Mouse (Mus musculus) ovary, adult 18-20 months (tissue): ENCODE measurements at regions not wholly inside any gene's neighbourhood (a gene's known extent, or its start where the extent isn't known, plus 50 kb on each side); places are given as distances from the start of the nearest gene placed in this dataset.

ENCODE experiments used
- DNase-seq: peaks from one replicate; pipeline ENCODE4 v3.0.0; 2022; ENCODE audit warnings: low spot score, mixed read lengths

DNA sequence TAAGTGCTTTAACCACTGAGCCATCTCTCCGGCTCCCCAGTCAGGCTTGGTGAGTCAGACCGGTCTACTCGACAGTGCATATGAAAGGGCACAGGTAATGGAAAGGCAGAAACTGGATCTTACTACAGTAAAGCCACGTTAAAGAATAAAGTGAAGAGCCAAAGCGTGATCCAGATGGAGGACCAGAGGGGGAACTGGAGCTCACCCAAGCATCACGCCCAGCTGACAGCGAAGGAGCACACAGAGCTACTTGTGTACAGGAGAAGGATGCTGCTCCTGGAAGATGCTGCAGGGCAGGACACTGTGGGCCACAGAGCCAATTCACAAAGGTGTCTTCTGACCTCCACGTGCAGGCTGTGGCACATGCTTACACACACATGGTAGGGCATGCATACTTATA lies 96.7 kb upstream of the Ppp1r26 start:
- DNase-seq, result no peak

DNA sequence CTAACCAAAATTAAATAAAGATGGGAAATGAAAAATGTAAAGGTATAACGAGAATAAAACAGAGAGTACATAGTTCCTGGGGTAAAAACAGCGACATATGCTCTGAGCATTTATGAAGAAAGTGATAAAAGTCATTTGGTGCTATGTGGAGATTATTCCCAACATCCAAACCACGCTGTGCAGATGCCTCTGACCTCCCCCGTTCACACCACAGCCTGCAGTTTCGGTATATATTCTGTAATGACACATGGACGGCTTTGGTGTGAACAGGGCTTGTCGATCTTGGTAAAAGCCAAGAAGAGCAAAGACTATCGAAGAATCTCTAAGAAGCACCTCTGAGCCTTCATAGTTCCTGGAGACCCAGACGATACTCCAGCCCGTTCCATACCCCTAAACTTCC lies 95.2 kb upstream of the Ppp1r26 start:
- DNase-seq, result no peak

DNA sequence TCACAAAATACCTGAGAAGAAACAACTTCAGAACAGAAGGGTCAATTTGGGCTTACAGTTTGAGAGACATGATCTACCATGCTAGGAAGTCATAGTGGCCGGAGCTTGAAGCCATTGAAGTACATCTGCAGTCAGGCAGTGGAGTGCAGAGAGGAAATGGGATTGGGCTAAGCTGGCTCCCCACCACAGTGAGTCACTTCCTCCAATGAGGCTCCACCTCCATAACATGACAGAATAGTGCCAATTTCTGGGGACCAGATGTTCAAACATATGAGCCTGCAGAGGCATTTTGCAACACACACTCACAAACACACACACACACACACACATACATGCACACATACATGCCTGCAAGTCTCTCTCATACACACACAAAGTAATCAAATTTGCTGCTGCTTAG lies 93.7 kb upstream of the Ppp1r26 start:
- no peak for DNase-seq

DNA sequence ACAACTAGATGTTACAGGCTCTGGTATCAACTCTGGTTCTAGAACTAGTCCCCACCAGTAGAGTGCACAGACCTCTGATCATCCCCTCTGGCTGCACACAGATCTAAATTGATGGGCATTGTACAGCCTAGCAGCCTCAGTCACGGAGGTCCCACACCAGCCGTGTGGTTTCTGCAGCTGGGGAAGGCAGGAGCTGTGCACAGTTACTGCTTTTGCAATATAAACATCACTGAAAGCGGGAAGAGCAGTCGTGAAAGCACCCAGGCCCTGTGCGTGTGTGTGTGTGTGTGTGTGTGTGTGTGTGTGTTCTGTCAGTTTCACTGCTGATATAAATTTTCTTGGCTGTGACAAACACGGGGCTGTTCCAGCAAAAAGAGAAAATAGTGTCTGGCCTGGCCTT lies 84.4 kb upstream of the Ppp1r26 start:
- DNase-seq, result no peak

DNA sequence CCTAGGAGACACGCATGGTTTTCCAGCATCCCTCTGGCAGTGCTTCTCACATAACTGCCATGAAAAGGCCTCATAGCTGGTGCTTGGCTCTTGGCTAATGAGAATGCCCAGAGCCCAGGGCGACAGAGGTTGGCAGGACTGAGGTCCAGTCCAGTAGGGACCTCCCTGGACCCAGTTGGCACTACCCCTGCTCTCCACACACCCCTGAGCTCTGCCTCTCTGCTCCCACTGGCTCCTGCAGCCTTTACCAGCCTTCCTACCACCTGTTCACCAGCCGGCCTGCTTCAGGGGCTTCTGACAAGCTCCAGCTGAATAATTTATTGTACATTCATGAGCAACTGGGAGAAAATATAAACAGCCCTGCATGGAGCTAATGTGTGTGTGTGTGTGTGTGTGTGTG lies 82.0 kb upstream of the Ppp1r26 start:
- no peak for DNase-seq

DNA sequence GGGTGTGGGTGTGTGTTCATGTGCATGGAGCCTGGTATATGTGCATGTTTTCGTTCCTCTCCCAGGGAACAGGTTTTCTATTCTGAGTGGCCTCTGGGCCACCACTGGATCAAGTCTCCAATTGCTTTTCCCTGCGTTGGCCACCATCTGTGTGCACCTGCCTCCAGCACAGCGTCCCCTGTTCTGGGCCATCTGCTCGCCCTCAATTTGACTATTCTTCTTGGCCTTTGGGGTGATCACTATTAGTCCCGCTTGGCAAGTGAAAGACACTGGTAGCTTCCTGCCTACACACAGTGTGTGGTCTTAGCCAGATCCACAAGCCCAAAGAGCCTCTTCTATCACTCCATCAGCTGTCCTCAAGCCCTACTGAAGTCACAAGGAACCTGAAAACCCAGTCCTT lies 80.8 kb upstream of the Ppp1r26 start:
- DNase-seq, result no peak

DNA sequence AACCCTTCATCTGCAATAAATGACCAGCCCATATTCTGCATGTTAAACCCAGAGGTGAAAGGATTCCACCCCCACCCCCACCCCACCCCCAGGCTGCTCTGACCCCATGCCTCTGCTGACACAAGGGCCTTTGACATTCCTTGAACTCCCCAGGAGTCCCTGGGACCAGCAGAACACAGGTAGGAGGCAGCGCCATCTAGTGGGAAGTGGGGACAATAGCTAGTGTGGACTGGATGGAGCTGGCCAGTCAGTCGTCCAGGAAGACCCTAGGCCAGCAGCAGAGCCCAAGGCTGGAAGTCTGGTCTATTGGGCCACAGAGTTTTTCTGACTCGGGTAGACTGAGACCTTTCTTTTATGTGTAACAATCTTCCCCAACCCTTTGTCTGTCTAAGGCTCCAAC lies 71.8 kb upstream of the Ppp1r26 start:
- DNase-seq, result peak; percentile 24

DNA sequence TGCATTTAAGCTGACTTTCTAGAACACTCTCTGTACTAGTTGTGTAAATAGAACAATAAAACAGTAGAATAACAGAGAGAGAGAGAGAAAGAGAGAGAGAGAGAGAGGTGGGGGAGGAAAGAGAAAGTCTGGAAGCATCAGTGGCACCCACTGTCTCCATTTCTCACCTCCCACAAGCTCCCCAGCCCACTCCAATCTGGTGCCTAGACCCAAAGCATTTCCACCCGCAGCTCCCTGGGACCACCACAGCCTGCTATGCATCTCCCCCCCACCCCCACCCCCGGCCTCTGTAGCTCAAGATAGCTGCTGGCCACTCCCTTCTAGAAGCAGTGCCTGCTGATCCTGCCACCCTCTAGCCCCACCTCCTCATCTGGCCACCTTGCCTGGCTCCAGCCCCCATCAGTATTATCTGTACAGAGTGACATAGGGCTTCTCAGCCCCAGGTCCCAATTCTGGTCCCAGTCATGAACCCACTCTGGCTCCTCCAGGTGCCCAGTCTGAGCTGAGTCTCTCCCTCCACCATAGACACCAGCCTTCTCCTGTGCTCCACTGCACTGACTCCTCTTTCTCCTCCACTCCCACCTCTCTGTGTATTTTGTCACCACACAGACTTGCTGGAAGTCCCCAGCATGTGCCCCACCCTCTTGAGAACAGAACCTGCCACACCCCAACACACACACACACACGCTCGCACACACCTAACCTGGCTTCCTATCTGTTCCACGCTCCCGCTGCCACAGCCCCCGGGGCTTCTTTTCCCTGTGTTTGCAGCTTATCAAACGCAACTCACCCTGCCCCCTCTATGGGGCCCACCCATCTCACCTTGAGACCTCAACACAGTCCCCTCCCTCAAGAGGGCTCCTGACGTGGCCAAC lies 68.4 kb upstream of the Ppp1r26 start:
- no peak for DNase-seq

DNA sequence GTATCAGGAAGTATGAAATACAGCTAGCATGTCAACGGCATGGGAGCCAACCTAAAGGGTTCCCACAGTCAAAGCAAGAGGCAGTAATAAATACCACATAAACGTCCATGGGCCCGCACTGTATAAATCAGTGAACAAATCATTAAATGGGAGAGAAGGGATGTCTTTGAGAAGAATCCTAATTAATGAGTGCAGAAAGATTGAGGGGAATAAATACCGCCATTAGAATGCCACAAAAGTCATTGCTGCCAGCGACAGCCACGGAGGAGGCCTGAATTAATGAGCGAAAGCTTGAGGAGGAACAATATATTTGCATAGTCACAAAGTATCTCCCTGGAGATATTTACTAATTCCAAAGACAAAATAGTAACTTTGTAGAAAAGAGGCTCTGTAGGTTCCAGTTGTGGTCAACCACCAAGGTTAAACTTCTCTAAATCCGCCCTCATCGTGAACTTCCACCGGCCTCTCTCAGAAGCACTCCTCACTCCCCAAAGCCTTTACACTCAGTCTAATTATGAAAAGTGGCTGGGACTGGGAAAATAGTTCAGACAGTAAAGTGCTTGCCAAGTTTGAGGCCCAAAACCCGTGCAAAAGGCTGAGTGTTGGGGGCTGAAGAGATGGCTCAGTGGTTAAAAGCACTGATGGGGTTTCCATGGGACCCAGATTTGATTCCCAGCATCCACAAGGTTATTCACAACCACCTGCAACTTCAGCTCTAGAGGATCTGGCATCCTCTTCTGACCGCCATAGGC lies 64.4 kb upstream of the Ppp1r26 start:
- DNase-seq, result no peak

DNA sequence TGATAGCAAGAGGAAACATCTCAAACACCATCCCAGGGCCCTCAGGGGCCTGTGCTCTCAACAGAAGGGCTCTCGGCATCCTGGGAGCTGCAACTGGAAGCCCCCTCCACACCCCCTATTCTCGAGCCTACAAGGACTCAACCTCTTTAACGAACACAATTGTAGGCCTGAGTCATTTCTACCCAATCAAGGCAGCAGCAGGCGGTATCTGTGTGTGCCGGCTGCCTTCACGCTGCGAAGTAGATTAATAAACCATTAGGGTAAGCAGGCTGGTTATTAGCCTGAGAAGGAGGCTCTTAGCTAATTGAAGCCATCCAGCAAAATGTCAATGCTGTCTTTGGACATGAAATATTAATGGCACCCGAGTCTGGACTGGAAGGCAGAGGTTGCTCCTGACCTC lies 61.7 kb upstream of the Ppp1r26 start:
- DNase-seq, result no peak

DNA sequence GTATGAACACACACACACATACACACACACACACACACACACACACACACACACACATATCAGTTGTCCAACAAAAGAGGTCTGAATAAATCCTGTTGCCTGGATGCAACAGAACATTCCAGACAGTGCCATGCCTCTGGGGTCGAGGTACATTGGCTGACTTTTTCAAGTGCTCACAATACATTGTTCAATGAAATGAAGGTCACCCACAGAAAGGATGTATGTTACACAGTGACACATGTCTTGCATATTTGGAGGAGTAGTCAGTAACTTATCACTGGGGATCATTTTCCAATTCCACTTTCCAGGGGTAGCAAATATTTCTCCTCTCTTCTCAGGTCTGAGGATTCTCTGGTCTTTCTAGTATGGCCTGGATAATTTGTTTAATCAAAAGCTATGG lies 59.8 kb upstream of the Ppp1r26 start:
- DNase-seq, result no peak

DNA sequence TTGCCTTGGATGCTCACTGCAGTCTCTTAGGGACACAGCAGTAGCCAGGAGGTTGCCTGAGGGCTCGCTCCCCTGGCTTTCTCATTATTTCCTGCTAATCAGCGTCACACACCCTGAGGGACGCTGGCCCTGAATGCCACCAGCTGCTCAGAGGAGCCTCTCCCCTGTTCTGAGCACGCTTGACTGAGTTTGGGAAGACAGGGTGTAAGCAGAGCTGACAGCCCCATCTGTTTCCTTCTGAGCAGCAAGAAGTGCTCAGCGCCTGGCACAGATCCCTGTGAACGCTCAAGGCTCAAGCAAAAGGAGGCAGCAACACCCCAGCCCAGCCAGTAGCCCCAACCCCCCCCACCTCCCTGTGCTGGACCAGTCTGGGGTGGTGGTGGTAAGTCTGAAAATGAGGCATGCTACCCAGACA lies 59.2 kb upstream of the Ppp1r26 start:
- no peak for DNase-seq

DNA sequence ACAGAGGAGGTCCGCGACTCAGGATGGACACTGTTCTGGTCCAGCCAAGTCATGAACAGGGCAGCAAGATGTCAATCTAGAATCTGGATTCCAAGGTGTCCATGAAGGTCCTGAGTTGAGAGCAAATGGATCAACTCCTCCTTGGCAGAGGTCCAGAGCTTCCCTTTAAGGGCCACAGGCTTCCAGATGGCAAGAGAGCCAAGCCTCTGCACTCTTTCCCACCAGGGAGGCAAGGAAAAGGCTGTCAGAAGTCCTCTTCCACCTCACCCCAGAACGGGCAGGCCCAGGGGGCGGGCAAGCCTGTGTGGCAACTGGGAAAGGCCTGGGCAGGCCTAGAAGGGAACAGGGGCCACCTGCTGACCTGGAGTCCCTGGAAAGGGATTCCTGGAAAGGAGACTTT lies 58.7 kb upstream of the Ppp1r26 start:
- no peak for DNase-seq

DNA sequence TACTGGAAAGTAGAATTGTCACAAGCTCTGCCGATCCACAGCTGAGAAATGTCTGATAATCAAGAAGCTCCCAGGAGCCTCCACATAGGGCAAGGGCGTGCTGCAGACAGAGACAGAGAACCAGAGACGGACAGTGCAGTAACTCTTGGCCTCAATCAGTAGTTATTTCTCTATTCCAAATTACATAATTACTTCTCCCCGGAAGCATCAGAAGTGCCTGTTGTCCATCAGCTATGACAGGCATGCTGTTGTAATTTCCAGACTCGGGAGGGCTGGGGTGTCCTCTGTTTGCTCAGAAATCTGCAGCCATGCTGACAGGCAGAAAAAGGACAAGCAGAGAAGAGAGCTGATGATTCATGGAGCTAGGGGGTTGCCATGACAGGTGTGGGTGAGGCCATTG lies 56.9 kb upstream of the Ppp1r26 start:
- no peak for DNase-seq

DNA sequence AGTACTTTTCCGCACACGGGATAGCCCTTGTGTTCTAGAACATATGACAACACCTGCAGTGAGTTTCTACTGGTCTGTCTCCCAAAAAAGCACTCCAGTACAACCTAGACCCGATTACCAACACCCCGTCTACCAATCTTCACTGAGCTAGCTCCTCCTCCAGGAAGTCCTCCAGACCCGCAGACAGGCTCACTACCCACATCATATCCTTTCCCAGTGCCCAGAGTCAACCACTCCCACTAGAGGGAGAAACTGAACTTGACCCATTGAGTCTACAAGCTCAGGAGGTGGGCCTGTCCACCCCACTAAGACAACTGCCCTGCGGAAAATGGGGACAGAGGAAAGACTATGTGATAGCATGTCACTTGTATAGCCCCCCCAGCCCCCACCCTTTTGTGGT lies 51.2 kb upstream of the Ppp1r26 start:
- DNase-seq, result no peak
